Mouse (Mus musculus) E14TG2a.4 (cell line): Measurements from ENCODE around the gene Fam167b.

ENCODE experiments used
- H3K27me3 ChIP-seq: 2 replicates; pipeline ENCODE4 v1.6.1; 2014; ENCODE audit warnings: low read length, control low read depth; ENCODE audit not compliant: insufficient read depth
- H3K36me3 ChIP-seq: 2 replicates; pipeline ENCODE4 v1.6.1; 2014; ENCODE audit warnings: low read length, control low read depth; ENCODE audit not compliant: insufficient read depth
- H3K4me1 ChIP-seq: replicated peaks from 2 replicates; pipeline ENCODE4 v1.6.1; 2014; ENCODE audit warnings: low read depth, low read length, control low read depth
- H3K4me3 ChIP-seq: replicated peaks from 2 replicates; pipeline ENCODE4 v1.5.1; 2014; ENCODE audit warnings: mild to moderate bottlenecking, low read length
- H3K9me3 ChIP-seq: 2 replicates; pipeline ENCODE4 v1.6.1; 2014; ENCODE audit warnings: low read length, control low read depth
- CTCF ChIP-seq: conservative IDR thresholded peaks from 2 replicates; pipeline ENCODE4 v1.5.1; 2014; ENCODE audit warnings: low read length
- NANOG ChIP-seq: IDR thresholded peaks from 2 replicates; pipeline ENCODE4 v1.6.1; 2014; ENCODE audit warnings: borderline replicate concordance, low read length, mixed read lengths
- POU5F1 ChIP-seq: IDR thresholded peaks from 2 replicates; pipeline ENCODE4 v1.6.1; 2014; ENCODE audit warnings: low read length, borderline replicate concordance

The Fam167b gene

DNA sequence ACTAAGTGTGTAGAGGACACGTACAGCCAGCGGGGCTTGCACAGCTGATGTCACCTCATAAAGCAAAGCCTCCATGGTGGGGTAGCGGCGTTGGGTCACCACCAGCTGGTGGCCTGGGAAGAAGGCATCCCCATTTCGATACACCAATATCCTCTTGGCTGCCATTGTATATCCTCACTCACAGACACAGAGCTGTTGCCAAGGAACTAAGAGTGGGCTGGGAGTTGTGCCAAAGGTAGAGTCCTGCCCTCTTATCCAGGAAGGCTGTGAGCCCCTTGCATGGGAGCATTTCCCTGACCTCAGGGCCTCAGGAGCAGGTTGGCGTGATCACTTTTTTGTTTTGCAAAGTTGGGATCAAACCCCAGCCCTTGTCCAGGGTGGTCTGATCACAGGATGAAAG lies 35.7 kb upstream of the Fam167b start, which contains the start of gene Dcdc2b:
Gene Dcdc2b, minus strand, starts transcription at position 165 of the 400 bp plus-strand sequence.
- Histone ChIP-seq H3K4me1 (peaks cover 61% of the 10 kb centered on the region), H3K36me3 (peaks cover 30% of the 10 kb centered on the region), H3K4me3 (no peak within 1 kb of the TSS), H3K9me3 (no peaks in the 10 kb centered on the region), H3K27me3 (no peaks in the 10 kb centered on the region)
- TF ChIP-seq POU5F1 (no peak), NANOG (no peak), CTCF (no peak)

DNA sequence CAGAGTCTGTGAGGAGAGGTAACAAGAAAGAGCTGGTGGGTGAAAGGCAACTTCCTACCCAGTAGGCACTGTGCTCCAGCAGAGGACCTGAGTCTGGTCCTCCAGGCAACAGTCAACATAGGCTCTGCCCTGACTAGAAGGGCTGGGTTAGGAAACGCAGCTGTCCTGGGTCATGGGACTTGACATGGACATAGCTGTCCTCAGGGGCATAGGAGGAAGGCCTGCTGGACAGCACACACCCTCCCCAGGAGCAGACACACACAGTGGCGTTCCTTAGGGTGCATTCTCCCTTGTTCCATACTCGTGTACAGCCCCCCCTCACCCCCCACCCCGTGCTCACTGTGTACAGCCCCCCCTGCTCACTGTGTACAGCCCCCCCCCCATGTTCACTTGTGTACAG lies 32.1 kb upstream of the Fam167b start:
- H3K27me3 ChIP-seq: no peaks in the 10 kb centered on the region
- H3K4me1 ChIP-seq: peaks cover 69% of the 10 kb centered on the region
- peaks cover 39% of the 10 kb centered on the region for H3K36me3 ChIP-seq
- H3K9me3 ChIP-seq: no peaks in the 10 kb centered on the region
- peak overlapping the region; percentile 49 for H3K4me3 ChIP-seq
- TF ChIP-seq NANOG (no peak), CTCF (no peak), POU5F1 (no peak)

DNA sequence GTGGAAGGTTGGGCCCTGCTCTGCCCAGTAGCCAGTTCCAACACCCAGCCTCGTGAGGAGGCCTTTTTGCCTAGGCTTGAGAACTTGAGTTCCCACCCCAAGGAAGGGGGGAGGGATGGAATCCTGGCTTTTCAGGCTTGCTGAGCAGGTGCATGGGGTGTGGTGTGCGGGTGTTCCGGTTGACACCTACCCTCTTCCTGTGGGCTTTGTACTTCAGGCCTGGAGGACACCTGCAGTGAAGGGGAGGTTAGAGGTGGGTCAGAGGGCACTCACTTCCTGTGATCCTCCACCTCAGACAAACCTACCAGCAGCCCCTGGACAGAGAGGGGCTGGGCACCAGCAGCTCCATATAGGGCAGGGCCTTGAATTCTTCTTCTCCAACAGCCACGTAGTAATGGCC lies 31.7 kb upstream of the Fam167b start:
- Histone ChIP-seq H3K27me3 (no peaks in the 10 kb centered on the region), H3K4me1 (peaks cover 72% of the 10 kb centered on the region), H3K9me3 (no peaks in the 10 kb centered on the region), H3K36me3 (peaks cover 43% of the 10 kb centered on the region), H3K4me3 (peak overlapping the region; percentile 49)
- no peak for TF ChIP-seq NANOG
- TF ChIP-seq POU5F1: no peak
- no peak for TF ChIP-seq CTCF

DNA sequence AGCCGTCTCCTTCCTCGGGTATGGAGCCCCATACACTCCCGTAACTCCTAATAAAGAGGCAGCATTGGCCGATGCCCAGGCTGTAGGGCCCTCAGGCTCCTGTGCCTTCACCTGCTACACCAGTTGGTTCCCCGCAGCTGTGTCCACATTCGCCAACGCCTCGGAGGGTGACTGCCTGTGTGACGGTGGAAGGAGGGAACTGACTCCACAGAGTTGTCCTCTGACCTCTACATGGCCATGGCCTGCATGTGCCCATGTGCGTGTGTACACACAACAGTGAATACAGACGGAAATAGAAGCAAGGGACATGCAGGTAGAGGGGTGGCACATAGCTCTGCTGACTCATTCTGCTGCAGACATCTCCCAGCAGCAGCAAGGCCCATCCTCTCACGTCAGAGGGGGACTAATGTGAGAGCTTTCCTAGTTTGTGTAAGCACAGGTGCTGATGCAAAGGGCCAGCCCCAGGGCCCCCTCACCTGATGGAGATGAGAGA lies 30.8 kb upstream of the Fam167b start:
- Histone ChIP-seq H3K4me3 (peak overlapping the region; percentile 49), H3K27me3 (no peaks in the 10 kb centered on the region), H3K36me3 (peaks cover 51% of the 10 kb centered on the region), H3K9me3 (no peaks in the 10 kb centered on the region), H3K4me1 (peaks cover 76% of the 10 kb centered on the region)
- TF ChIP-seq POU5F1 (no peak), NANOG (no peak), CTCF (no peak)

DNA sequence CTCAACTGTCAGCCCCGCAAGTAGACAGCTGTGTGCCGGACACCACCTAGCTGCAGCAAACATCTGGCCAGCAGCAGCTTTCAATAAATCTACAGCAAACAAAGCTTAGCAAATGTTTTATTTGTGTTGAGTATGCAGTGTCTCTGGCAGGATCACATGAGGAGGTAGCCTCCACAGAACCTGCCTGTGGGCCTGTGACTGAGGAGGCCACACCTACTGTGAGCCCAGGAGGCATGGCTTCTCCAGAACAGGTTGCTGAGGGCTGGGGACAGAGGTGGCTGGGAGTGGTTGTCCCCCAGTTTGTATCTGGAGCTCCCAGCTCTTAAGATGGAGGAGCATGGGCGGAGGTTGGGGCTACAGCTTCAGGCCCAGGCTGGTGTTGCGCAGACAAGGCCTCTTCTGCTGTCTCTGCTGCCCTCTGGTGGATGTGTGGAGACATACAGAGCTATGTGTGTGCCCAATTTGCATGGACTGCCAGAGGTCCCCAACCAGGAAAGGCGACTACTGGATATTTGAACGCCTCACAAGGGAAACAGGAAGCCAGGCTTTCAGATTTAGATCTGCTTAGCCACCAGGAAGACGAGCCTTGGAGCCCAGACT lies 30.2 kb upstream of the Fam167b start:
- Histone ChIP-seq H3K9me3 (no peaks in the 10 kb centered on the region), H3K27me3 (no peaks in the 10 kb centered on the region), H3K4me1 (peaks cover 76% of the 10 kb centered on the region), H3K36me3 (peaks cover 58% of the 10 kb centered on the region), H3K4me3 (peak overlapping the region; percentile 49; the same call in 1 of the 2 replicates)
- TF ChIP-seq CTCF (peak; percentile 53), NANOG (no peak), POU5F1 (no peak)

DNA sequence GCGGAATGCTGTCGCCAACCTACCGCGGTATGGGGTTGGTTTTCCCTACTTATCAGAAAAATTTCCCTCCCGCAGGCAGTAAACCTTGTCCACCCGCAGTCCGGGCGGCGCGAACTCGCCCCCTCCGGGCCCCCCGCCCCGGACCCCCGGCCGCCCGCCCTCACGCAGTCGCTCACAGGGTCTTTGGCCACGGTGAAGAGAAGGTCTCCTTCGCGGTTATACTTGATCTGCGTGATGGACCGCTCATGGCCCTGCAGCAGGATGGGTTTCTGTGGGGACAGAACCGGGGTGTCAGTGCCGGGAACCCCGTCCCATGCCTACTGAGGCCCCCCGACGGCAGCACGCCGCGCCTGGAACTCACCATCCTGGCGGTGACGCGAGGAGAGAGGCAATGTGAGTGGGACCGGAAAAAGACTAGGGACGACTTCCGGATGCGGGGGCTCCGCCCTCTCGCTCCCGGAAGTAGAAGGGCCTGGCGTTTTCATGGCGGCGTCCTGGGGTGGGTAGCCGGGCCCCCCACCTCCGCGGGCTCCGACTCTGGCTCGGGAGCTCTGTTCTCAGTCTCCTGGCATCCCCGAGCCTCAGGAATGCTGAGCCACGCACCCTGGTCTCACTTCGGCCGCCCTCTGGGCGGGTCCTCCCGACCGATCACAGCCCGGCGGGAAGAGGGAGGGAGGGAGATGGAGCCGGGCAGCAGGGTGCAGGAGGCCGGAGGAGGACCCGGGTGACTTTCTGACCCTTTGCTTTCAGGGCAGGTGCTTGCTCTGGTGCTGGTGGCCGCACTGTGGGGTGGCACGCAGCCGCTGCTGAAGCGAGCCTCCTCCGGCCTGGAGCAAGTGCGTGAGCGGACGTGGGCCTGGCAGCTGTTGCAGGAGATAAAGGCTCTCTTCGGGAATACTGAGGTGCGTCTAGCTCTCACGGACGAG lies 22.1 kb upstream of the Fam167b start, which contains the start of the genes Eif3i and Tmem234:
Gene Eif3i, minus strand, starts transcription at position 416 of the 926 bp plus-strand sequence.
Gene Tmem234, plus strand, starts transcription at position 436 of the 926 bp plus-strand sequence.
- Histone ChIP-seq H3K4me1 (peaks cover 68% of the 10 kb centered on the region), H3K36me3 (peaks cover 76% of the 10 kb centered on the region), H3K27me3 (no peaks in the 10 kb centered on the region), H3K4me3 (peak within 1 kb of the TSS; percentile 100), H3K9me3 (no peaks in the 10 kb centered on the region)
- TF ChIP-seq NANOG (no peak), POU5F1 (no peak), CTCF (no peak)

DNA sequence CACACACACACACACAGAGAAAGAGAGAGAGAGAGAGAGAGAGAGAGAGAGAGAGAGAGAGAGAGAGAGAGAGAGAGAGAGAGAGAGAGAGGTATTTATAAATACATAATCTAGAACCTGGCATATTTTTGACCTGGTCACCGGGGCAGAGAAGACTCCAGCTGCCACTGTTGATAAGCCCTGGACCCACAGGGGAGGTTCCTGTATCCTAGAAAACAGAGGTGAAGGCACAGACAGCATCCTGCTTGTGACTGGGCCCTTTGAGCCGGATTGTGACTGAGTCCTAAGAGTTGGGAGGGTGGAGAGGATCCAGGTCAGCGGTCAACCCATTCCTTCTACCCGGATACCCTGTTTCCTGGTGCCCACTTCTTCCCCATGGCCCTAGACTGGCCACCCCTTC lies 10.5 kb upstream of the Fam167b start:
- Histone ChIP-seq H3K4me1 (peaks cover 20% of the 10 kb centered on the region), H3K4me3 (no peak overlapping the region), H3K36me3 (peaks cover 40% of the 10 kb centered on the region), H3K9me3 (no peaks in the 10 kb centered on the region), H3K27me3 (no peaks in the 10 kb centered on the region)
- TF ChIP-seq CTCF (no peak), NANOG (no peak), POU5F1 (no peak)

DNA sequence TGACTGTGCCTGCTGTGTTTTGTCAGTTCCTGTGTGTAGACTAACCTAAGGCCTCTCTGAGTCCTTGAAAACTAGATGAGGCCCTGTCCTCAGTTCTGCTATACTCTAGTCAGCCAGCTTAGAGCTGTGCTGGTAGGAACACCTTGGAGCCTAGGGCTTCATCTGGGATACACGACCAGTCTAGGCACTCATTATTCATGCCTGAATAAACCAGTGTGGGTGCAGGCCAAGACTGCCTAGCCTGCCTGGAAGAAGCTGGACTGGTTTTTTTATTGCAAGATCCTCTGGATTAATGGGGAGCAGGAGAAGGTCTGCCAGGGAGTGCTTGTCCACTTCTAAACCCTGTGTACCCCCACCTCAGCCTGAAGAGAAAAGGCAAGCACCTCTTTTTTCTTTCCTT lies 8.6 kb upstream of the Fam167b start:
- TF ChIP-seq CTCF (no peak), NANOG (no peak), POU5F1 (no peak)

More for the DNA sequence above, 8.6 kb upstream of the Fam167b start:
- Histone ChIP-seq H3K27me3 (no peaks in the 10 kb centered on the region), H3K9me3 (no peaks in the 10 kb centered on the region), H3K36me3 (peaks cover 20% of the 10 kb centered on the region), H3K4me1 (peaks cover 20% of the 10 kb centered on the region), H3K4me3 (no peak overlapping the region)
